Mouse (Mus musculus) ovary, postnatal 14 days (tissue): ENCODE measurements at regions not wholly inside any gene's neighbourhood (a gene's known extent, or its start where the extent isn't known, plus 50 kb on each side); places are given as distances from the start of the nearest gene placed in this dataset.
A peak's percentile ranks its signal among the peaks of the same experiment; 100 is the strongest.

Experiments used
- DNase-seq: peaks from one replicate; pipeline ENCODE4 v3.0.0; 2022; ENCODE audit warnings: low spot score

DNA sequence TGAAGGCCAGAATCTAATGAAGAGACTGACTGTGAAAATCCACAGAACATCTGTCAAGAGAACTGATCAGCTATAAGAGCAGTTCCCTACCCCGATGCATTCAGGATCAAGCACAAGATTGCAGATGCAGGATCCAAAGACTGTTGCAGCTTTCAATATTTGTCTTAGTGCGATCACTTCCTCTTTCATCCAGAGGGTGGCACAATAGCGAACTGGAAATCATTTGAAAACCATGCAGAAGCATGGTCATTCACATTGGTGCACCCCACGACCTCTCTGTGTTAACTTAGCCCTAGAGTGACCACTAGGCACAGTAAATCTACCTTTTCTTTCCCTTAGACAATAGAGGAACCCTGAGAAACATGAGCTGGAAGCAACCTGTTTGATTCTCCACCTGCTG is 55.8 kb upstream of the Pak3 start:
- no peak for DNase-seq

DNA sequence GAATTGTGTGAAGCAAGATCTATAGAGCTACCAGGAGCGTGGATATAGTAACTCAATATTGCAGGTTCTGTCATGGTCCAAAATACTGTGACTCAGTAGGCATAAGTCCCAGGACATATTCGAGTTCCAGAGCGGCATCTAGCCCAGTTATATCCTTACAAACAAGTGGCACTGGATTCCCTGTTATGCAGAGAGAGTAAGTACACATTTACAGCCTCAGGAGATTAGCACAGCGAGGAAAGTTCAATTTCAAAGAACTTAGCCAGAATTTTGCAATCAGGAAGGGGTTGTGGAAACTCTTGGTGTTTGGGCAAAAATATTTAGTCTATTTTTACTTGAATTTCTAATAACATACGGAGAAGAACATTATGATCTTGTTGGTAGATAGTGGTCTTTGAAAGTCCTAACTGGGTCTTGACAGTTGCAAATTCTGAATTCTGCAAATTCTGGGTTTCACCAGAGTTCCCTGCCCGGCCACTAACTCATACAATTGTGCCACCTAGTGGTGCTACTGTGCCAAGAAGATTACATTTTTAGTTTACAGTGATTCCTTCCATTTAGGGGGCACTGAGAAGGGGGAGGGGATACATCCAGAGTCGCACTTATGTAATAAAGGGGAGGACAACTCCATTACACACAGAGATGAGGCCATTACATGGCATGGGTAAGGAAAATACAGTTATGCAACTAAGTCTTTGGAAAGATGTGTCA is 54.7 kb upstream of the Chrdl1 start:
- no peak for DNase-seq

DNA sequence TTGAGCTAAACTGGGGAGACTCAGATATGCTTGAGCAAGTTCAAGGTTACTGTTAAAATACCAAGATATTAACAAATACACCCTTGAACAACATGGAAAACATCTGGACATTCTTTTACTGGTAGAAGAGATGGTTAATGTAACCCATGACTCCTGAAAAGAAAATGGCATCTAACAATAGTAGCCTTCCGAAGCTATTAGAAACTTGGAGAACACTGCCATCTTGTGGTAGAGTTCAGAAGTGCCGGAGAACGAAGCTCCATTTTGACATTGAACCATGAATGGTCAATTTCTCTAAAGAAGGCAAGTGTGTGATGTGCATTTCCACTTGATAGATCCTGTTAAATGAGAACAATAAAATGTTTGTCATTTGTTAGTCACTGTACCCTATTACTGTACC is 50.5 kb upstream of the Chrdl1 start:
- DNase-seq = peak; percentile 25
